ENCODE assay signal across 9 mouse cellular contexts in genomic region chr14:34768373-34768772, GRCm38 (mm10). TPM values are rescaled to one million over a fixed set of nuclear protein-coding genes. Genes with fewer than 3 reads are reported as not detected.
DNase-seq lines count a peak whose midpoint lies in the region; ATAC-seq lines count a peak whose summit lies in the region.
"Had no signal": no experiment of that assay in that cellular context is flagged by ENCODE, and none has a peak within 500 bp of the region (broad histone marks: within the 10 kb centered on the region; RNA-seq: fewer than 3 reads in every experiment).

No protein-coding gene starts in this region.

- no peaks in the 10 kb centered on the region for H3K27me3 ChIP-seq in hindbrain, embryonic 11.5 days (ENCODE audit: control insufficient read depth, insufficient read depth, low read length)

- no peaks in the 10 kb centered on the region for H3K9me3 ChIP-seq in hindbrain, embryonic 11.5 days (ENCODE audit: control insufficient read depth, low read length)

- peak overlapping the region; percentile 47; the same call in 1 of the 2 replicates for H3K4me3 ChIP-seq in hindbrain, embryonic 11.5 days (ENCODE audit: low read depth, low read length)

- no peak overlapping the region for H3K9ac ChIP-seq in hindbrain, embryonic 11.5 days (ENCODE audit: low read depth, low read length)

- DNase-seq in Muller cell, postnatal 12 days (ENCODE audit: inconsistent ontology term) = peak; percentile 85
- DNase-seq in cerebellum, adult 9-11 months = peak; percentile 28
- DNase-seq in frontal cortex, adult 2 months (ENCODE audit: extremely low spot score in 1 of 2, low spot score in 1 of 2) = peak; percentile 29 to 71
- DNase-seq in hindbrain, embryonic 11.5 days (ENCODE audit: low spot score) = peak; percentile 82
- DNase-seq in layer of hippocampus, postnatal 10 days (ENCODE audit: low spot score in 2 of 2) = peak; percentile 65 to 75
- peak; percentile 82 for DNase-seq in lung, postnatal 10 days
- DNase-seq in ovary, postnatal 36 days (ENCODE audit: low spot score) = peak; percentile 77
- DNase-seq in thymus, postnatal 25 days = peak; percentile 74

- no peak overlapping the region for H3K27ac ChIP-seq in hindbrain, embryonic 11.5 days (ENCODE audit: low read depth, low read length)

- H3K36me3 ChIP-seq in hindbrain, embryonic 11.5 days (ENCODE audit: control insufficient read depth, insufficient read depth, low read length) = no peaks in the 10 kb centered on the region

- H3K4me2 ChIP-seq in hindbrain, embryonic 11.5 days (replicated peaks; ENCODE audit: low read depth, low read length) = peak overlapping the region; percentile 83

- WGBS in hindbrain, embryonic 11.5 days = 2% methylated on average over 10 of the region's 10 CpGs

- H3K4me1 ChIP-seq in hindbrain, embryonic 11.5 days (replicated peaks; ENCODE audit: control insufficient read depth, insufficient read depth, low read length) = no peaks in the 10 kb centered on the region

- peak; percentile 66 for ATAC-seq in hindbrain, embryonic 11.5 days (ENCODE audit: low FRiP score)

RNA-seq across cellular contexts. Expression of gene Grid1, which starts 51.5 kb away (rescaled TPM):
- polyA plus RNA-seq in frontal cortex, adult 2 months (2012; rRNA removed) = 19.4 and 20.7 TPM in 2 replicates
- polyA plus RNA-seq in hindbrain, embryonic 11.5 days (2014; fragmentation: Nextera tagmentation; extraction: Ambion mirVana) = 0.54 TPM in 2 replicates
- total RNA-seq in layer of hippocampus, postnatal 10 days (2021) = 10 to 100 TPM; 48.4 to 51.1 TPM
- total RNA-seq: neutrophil, adult 5-6 weeks had no signal

Comparison
In these comparisons a context has a peak if more than half of its experiments do, and no peak if none do; other contexts are left out.
1. DNase-seq: peak in every context shown above with its lines; median percentile 85 in Muller cell, postnatal 12 days; 82 in hindbrain, embryonic 11.5 days; 82 in lung, postnatal 10 days; 77 in ovary, postnatal 36 days; 74 in thymus, postnatal 25 days; 70 in layer of hippocampus, postnatal 10 days; 50 in frontal cortex, adult 2 months; 28 in cerebellum, adult 9-11 months.
2. RNA of gene Grid1, which starts 51.5 kb away (polyA plus RNA-seq): 19.4 to 20.7 TPM in frontal cortex, adult 2 months; 0.54 TPM in hindbrain, embryonic 11.5 days; every median in the first group is over 10 times any median in the second.